Mouse (Mus musculus): ENCODE results near the gene Retreg1.

Gene Retreg1

GRCm38 (mm10) chr15:25843086-25843991 is at the start of gene Retreg1:
Gene Retreg1 (plus strand): TSS chr15:25843180.
- no peak for DNase-seq (ENCODE audit: low read depth, low spot score)

- no peak for DNase-seq (ENCODE audit: low read depth, low spot score)
Observed at GRCm38 (mm10) chr15:25794123-25794522, 48.9 kb upstream of the Retreg1 start.

- no peak for DNase-seq (ENCODE audit: low read depth, low spot score)
Observed at GRCm38 (mm10) chr15:25795496-25795895, 47.5 kb upstream of the Retreg1 start.

- no peak for DNase-seq (ENCODE audit: low read depth, low spot score)
Observed at GRCm38 (mm10) chr15:25796353-25796752, 46.6 kb upstream of the Retreg1 start.

GRCm38 (mm10) chr15:25797179-25797578 is 45.8 kb upstream of the Retreg1 start:
- no peak for DNase-seq (ENCODE audit: low read depth, low spot score)

GRCm38 (mm10) chr15:25797888-25798287 is 45.1 kb upstream of the Retreg1 start:
- no peak for DNase-seq (ENCODE audit: low read depth, low spot score)

- DNase-seq (ENCODE audit: low read depth, low spot score) = no peak
Observed at GRCm38 (mm10) chr15:25801726-25802125, 41.3 kb upstream of the Retreg1 start.

GRCm38 (mm10) chr15:25802194-25802593 is 40.8 kb upstream of the Retreg1 start:
- DNase-seq (ENCODE audit: low read depth, low spot score) = no peak

- no peak for DNase-seq (ENCODE audit: low read depth, low spot score)
Observed at GRCm38 (mm10) chr15:25803111-25803510, 39.9 kb upstream of the Retreg1 start.

- no peak for DNase-seq (ENCODE audit: low read depth, low spot score)
Observed at GRCm38 (mm10) chr15:25805336-25806110, 37.5 kb upstream of the Retreg1 start.

GRCm38 (mm10) chr15:25806363-25806762 is 36.6 kb upstream of the Retreg1 start:
- DNase-seq (ENCODE audit: low read depth, low spot score) = no peak

- DNase-seq (ENCODE audit: low read depth, low spot score) = no peak
Observed at GRCm38 (mm10) chr15:25806878-25807277, 36.1 kb upstream of the Retreg1 start.

- DNase-seq (ENCODE audit: low read depth, low spot score) = no peak
Observed at GRCm38 (mm10) chr15:25808677-25809460, 34.1 kb upstream of the Retreg1 start.

- DNase-seq (ENCODE audit: low read depth, low spot score) = no peak
Observed at GRCm38 (mm10) chr15:25809669-25810068, 33.3 kb upstream of the Retreg1 start.

- no peak for DNase-seq (ENCODE audit: low read depth, low spot score)
Observed at GRCm38 (mm10) chr15:25811834-25812250, 31.1 kb upstream of the Retreg1 start.

- no peak for DNase-seq (ENCODE audit: low read depth, low spot score)
Observed at GRCm38 (mm10) chr15:25812479-25812878, 30.5 kb upstream of the Retreg1 start.

- DNase-seq (ENCODE audit: low read depth, low spot score) = no peak
Observed at GRCm38 (mm10) chr15:25814535-25814934, 28.4 kb upstream of the Retreg1 start.

- DNase-seq (ENCODE audit: low read depth, low spot score) = no peak
Observed at GRCm38 (mm10) chr15:25817191-25817590, 25.8 kb upstream of the Retreg1 start.

GRCm38 (mm10) chr15:25821981-25822380 is 21.0 kb upstream of the Retreg1 start:
- DNase-seq (ENCODE audit: low read depth, low spot score) = no peak

GRCm38 (mm10) chr15:25822656-25823055 is 20.3 kb upstream of the Retreg1 start:
- DNase-seq (ENCODE audit: low read depth, low spot score) = no peak

- no peak for DNase-seq (ENCODE audit: low read depth, low spot score)
Observed at GRCm38 (mm10) chr15:25826531-25826961, 16.4 kb upstream of the Retreg1 start.

- no peak for DNase-seq (ENCODE audit: low read depth, low spot score)
Observed at GRCm38 (mm10) chr15:25828464-25828863, 14.5 kb upstream of the Retreg1 start.
